Mouse (Mus musculus) brain, embryonic 14.5 days (tissue): ENCODE measurements at regions not wholly inside any gene's neighbourhood (a gene's known extent, or its start where the extent isn't known, plus 50 kb on each side); places are given as distances from the start of the nearest gene placed in this dataset.

Source experiments
- CTCF ChIP-seq: fragments of 200-500 bp; IDR thresholded peaks from 2 replicates; pipeline ENCODE4 v1.5.1; 2012; ENCODE audit warnings: inconsistent platforms, mild to moderate bottlenecking, moderate library complexity, borderline replicate concordance; ENCODE audit not compliant: insufficient read depth, insufficient read length; ENCODE audit errors: extremely low read depth
- POLR2A ChIP-seq: fragments of 200-500 bp; IDR thresholded peaks from 2 replicates; pipeline ENCODE4 v1.6.1; 2012; ENCODE audit warnings: mild to moderate bottlenecking, inconsistent platforms, borderline replicate concordance; ENCODE audit not compliant: poor library complexity, insufficient read depth, insufficient read length, severe bottlenecking; ENCODE audit errors: extremely low read depth

DNA sequence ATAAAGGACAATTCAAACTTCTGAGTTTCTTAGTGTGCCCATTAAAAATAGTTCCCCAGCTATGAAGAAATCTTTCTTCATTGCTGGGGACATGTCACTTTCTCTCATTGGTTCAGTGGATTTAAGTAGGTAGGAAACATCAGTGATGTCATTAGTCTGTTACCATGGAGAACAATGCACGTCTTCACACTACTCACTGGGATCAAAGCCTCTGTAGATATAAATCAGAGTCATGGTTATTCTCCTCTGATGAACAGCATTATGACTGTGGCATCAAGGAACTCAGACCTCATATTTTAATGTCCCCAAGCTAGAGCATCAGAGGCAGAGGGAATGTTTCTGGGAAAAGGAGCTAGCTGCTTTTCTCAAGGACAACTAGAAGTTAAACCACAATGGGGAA lies 165.5 kb upstream of the Slc39a10 start:
- TF ChIP-seq CTCF (no peak), POLR2A (no peak)
